Mouse (Mus musculus) layer of hippocampus, adult 9-11 months (tissue): ENCODE measurements around the gene Herc1.
"Not testable (repeated sequence)": the region's sequence is repeated elsewhere in the genome, so short reads cannot be mapped to it uniquely, and the experiment has no call there.

ENCODE experiments used
- DNase-seq: peaks from one replicate; pipeline ENCODE4 v3.0.0; 2022

Gene Herc1

DNA sequence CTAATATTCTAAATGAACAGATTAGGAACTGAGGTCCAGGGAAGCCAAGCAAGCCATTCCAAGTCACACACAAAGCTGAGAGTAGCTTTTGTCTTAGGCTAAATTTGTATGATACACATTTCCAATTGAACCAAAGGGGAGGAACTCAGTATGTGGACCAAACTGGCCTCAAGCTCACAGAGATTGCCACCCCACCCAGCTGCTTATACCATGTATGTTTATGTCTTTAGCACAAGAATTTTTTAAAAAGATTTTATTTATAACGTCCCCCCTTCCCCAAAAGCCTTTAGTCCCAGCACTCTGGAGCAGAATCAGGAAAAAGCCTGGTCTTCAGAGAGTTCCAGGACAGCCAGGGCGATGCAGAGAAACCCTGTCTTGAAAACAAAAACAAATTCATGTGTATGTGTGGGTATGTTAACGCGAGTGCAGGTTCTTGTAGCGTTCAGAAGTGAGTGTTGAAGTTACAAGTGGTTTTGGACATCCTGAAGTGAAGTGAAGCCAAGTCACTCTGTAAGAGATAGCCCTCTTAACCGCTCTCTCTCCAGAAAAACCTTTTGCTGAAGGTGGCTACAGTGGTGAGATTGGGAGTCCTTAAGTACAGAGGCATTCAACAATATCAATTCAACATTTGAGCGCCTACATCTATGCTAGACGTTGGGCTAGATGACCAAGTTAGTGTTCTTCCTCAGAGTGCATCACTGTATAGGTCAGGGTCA lies 948 bp upstream of the Herc1 start:
- DNase-seq: no peak

DNA sequence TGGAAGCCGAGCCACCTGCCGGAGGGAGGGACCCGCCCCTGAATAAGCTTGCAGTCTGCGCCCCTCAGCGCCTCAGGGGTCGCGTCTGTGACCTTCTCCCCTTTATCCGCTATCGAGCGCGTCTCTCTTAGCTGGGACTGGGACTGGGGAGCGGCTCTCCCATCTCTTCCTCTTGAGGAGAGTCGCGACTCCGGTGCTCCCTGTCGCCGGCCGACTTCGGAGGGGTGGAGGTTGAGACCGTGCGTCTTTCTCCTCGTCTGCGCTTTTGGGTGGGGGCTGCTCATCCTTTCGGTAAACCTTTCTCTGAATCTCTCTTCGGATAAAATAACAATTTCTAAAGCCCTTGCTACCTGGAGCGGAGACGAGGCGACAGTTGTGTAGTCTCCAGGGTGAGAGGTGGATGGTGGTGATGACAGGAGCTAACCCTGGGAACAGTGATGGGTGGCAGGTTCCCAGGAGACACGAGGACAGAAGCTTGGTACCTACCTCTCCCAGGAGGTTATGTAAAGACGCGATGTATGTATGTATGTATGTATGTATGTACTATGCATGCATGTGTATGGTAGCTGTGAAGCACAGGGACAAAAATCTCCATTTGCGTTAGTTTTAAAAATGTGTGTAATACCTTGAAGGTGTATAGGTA lies 659 bp downstream of the Herc1 start:
- no peak for DNase-seq

DNA sequence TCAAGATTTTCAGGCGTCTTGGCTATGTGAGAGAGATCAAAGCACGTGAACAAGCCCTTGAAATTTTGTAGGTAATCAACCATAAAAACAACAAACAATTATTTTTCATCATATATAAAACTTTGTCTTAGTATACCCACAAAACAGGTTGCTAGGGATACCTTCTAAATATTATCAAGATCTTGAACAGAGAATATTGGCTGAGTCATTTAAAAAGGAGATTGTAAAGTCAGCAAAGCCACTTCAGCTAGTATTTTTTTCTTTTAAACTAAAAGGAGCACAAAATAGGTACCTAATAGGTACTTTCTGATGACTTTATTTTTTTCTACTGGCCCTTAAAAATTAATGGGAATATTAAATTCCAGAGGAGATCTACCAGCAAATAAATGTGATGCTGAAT lies 2.5 kb downstream of the Herc1 start:
- no peak for DNase-seq

DNA sequence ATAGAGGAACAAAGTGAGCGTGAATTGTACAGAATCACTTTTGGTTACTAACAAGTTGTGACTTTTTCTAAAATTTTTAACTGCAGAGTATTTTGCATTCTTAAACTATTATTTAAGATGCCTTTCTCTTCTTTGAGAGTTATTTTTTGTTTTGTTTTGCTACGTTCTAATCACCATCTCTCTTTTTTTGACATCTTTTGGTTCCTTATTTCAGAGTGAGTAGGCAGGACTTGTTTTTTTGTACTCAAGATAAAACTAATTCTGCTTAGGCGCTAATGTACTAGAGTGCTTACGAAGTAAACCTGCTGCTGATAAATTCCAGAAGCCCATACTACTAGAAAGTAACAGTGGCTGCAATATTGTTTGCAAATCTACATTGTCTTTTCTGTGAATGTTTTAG lies 8.9 kb downstream of the Herc1 start:
- DNase-seq: no peak

DNA sequence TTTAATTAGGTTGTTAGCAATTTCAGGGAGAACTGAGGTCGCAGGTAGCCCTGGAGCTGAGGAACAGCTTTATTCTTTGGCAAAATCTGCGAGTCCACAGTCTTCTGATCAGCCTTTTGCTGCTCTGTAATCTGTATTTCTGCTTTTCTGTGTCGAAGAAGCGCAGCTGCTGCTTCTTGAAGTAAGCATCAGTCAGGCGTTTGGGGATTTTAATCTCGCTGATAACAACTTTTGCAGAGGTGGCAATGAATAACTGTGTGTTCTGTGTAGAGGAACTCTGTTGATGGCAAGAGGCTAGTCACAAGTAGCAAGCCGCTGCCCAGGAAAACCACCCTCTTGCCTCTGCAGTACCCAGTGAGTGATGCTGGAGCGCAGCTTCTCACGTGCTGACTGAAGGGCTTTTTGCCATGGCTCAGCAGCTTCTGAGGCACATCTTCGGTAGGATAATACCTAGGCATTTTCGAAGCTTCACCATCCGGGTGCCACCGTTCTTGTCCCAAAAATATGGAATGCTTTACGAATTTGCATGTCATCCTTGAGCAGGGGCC lies 10.0 kb downstream of the Herc1 start:
- peak; percentile 20 for DNase-seq

DNA sequence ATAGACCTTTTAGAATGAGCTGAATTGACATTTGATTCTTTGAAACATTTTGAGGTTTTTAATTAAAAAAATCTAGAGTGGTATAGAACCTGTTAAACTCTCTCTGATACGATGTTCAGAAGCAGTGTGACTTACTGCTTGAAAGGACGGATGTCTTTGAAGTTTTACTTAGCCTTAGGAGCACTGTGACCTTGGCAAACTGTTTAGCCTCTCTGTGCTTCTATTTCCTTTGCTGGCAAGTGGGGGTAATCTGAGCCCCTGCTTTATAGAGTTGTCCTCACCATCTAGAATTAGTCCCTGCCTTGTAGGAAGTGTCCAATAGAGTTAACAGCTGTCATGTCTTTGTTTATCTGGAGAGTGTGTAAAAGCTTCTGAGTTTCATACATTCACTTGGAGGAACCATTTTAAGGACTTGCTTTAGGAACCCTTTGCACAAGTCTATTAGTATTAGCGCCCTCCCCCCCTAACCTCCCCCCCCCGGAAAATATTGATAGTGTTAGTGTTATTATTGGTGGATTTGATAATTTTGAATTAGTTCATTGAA lies 18.7 kb downstream of the Herc1 start:
- no peak for DNase-seq

DNA sequence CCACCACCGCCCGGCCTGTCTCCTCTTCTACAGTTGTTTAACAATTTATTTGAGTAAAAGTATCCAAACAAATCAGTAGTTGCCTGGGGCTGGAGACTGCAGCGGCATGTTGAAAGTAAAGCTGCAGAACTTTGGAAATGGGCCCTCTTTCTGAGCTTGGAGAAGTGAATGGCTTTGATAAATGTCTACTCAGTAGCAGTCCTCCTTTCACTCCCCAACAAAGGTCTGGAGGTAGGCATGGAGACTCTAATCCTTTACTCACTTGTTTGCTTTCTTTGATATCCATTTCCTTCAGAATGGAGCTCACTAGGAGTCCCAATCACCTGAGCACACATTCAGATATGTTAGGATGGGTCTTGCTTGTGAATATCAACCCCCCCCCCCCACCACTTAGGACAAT lies 20.1 kb downstream of the Herc1 start:
- no peak for DNase-seq

DNA sequence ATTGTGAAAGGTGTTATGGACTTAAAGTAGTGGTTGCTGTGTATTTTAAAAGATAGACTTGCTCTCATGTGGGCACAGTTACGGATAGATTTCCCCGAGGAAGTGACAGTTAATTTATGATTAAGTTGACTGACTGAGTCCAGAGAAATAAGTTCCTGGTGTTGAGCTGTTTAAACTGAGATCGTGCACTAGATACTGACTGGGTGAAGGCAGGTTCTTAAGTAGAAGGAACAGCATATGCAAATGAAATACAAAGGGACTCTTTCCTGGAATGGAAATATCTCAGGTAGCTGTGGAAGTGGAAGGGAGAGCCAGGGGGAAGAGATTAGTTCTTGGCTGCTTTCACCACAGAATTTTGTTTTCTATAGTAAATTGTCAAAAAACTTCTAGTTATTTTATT lies 20.6 kb downstream of the Herc1 start:
- DNase-seq: no peak

DNA sequence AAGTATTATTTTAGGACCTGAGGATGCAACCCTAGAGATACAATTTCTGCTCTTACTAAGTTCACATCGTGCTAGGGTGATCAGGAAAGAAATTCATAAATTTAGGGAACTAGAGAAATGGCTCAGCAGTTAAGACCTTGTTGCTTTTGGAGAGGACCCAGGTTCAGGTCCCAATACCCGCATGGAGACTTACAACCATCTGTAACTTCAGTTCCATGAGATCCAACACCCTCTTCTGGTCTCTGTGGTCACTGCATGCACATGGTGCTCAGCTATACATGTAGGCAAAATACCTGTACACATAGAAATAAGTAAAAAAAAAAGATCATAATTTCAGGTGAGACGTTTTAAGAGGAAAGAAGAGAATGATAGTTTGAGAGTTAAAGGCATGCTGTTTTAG lies 23.2 kb downstream of the Herc1 start:
- DNase-seq: no peak

DNA sequence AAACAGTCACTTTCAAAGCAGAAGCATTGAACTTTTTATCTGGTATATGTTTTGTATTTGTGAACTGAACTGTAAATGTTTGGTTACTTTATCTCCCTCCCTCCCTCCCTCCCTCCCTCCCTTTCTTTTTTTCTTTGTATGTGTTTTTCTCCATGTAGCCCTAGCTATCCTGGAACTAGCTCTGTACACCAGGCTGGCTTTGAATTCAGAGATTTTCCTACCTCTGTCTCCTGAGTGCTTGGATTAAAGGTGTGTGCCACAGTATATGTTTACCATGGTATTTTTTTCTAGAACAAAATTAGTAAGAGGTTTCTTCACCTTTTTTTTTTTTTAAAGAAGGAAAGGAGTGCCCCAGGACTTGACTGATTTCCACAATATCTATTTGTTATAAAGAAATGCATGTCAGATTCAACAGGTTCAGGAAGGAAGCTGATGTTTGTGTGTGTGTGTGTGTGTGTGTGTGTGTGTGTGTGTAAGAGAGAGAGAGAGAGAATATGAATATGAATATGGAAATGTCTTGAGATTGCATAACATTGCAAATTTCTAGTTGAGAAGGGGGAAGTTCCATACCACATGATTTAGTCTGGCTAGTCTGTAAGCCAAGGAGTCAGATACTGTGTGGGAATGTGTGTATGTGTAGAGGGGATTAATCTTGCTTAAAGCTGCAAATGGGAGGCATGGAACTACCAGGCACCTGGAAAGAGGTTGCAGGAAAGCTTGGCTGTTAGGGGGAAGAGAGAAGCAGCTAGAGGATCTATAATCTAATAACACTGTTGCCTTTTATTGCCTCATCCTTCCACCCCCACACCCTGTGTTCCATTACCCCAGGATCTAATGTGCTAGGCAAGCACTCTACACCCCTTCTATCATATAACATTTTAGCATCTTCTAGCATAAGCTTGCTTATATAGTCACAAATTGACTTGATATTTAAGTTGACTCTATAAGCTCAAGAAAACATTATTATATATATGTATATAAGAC lies 24.5 kb downstream of the Herc1 start:
- no peak for DNase-seq

DNA sequence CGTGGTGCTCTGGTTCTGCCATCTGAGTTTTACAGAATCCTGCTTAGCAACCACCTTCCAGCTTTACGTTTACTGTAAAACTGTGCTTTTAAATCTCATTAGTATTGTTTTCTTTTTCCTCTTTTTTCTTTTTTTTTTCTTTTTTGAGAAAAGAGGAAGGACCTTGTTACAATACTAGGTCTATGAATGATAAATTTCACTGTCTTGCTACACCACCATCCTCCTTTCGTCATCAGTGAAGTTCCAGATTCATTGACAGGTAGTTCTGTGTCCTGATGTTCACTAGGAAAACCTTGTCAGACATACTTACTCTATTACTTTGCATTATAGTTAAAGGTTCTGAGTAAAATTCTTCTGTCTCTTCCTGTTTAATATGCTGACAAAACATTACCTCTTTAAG lies 33.2 kb downstream of the Herc1 start:
- no peak for DNase-seq

DNA sequence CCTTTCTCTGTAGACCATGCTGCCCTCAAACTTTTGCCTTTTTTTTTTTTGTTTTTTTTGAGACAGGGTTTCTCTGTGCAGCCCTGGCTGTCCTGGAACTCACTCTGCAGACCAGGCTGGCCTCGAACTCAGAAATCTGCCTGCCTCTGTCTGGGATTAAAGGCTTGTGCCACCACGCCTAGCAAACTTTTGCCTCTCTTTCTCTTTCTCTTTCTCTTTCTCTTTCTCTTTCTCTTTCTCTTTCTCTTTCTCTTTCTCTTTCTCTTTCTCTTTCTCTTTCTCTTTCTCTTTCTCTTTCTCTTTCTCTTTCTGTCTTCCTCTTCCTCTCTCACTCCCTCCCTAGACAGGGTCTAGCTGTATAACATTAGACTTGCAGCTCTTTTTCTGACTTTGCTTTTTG lies 40.1 kb downstream of the Herc1 start:
- not testable (repeated sequence) for DNase-seq

DNA sequence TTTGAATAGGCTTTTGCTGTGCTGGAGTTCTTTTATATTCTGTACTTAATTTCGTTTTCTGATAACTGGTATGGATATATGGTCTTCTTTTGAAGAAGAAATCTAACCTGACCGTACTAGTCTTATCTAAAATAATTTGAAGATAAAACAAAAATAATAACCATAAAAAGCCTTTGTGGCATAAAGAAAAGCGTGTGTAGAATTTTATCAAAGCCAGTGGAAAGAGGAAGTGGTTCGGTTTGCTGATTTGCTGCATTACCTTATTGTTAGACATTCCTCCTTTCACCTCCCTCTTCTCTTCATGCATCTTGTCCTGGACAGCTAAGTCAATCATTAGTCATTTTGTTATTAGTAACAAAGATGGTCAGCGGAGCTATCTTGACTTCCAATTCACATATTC lies 43.1 kb downstream of the Herc1 start:
- no peak for DNase-seq

DNA sequence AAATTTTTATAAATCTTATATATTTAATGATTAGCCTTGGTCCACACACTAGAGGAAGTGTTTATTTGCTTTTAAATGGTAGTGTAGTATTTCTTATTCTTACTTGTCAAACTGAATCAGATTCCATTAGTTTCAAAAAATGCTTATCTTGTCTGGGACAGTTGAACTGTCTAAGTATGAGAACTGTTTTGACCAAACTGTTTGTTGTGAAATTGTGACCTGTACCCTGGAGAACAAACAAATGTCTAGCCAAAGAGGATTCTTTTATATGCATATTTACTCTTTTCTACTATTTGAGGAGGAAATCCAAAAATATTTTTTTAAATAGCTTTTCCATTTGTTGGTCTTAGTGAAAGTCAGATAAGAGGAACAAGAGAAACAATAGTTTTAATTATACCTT lies 73.2 kb downstream of the Herc1 start:
- no peak for DNase-seq

DNA sequence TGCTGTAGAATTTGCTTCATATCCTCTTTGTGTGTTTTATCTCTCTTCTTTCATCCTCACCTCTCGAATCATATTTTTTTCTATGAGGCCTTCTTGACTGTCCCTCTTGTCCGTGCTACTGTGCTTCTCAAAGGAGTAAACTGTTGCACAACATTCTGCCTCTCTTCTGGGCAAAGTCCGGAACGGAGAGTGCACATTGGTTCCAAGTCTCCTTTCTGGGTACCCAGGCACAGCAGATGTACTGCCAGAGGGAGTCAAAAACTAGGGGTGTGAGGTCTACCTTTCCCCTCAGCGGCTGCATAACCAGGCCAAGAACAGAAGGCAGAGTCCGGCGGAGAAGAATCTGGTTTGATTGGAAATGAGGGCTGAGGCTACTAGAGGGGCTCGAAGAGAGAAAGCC lies 89.8 kb downstream of the Herc1 start:
- no peak for DNase-seq

DNA sequence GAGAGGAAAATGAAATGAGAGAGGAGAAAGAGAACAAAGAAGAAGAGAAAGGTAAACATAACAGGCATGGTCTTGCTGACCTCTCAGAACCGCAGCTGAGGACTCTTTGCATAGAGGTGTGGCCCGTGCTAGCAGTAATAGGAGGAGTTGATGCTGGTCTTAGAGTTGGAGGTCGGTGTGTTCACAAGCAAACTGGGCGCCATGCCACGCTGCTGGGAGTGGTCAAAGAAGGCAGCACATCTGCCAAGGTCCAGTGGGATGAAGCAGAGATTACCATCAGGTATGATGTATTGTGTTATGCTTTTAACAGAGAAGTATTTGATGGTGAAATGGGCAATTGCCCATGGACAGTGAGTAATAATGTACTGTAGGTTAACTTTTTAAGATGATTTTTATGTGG lies 98.0 kb downstream of the Herc1 start:
- no peak for DNase-seq

DNA sequence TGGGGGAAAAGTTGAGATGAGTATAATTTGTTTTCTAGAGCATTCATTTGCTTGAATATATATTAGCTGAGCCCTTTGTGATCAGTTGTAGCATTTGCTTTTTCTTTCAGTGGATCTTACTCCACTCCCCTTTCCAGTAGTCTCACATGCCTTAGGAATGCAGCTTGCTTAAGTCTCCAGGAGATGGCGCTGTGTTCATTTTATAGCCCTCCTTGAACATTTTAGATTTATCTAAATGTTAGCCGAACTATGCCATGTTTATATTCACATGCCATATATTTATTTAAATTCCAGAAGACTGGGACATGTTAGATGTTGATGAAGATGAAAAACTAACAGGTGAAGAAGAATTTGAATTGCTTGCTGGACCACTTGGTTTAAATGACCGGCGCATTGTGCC lies 114.8 kb downstream of the Herc1 start:
- DNase-seq: no peak

DNA sequence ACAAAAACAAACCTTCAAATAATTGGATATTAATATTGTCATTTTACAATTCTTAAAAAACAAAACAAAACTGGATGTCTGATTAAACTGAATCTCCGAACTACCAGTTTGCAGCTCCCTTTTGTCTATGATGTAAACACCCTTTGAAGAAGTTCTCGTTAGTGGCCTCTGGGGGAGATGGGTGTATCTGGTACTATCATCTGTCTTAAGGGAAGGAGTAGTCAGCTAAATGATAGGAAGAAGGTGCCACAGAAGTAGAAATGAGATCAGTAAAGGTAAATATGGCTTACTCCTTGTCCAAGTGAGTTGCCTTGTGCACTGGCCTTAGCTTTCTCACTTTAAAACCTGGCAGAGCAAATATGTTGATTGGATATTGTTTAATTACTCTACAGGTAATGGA lies 127.5 kb downstream of the Herc1 start:
- no peak for DNase-seq

DNA sequence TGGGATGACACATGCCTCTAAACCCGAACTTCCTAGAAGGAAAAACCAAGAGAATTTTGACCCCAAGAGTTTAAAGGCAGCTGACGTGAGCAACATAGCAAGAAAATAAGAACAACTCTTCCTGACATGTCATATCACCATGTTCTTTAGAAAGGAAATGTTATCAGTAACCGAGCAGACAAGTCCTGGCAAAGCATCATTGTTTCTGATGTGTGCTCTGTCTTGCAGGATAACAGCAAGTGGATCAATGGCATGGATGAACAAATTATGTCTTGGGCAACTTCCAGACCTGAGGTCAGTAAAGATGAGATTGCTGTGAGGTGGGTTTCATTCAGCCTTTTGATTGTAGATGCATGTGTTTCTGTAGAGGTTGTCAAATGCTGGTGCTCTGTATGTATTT lies 133.2 kb downstream of the Herc1 start:
- no peak for DNase-seq

DNA sequence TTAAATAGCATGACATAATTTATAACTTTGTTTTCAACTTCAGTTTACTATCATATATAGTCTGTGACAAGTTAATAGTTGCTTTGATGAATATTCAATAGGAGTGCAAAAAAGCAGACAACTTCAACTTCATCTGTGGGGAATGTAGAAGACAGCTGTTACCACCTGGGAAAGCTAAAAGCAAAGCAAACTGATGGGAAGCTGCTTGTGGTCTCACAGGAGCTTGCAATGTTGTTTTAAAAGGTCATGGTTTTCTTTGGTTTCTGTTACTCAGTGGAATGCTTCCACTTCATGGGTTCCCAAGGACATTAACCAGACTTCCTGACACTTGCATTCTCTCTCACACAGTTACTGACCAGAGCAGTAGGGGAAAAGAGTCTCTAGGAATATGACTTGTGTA lies 138.5 kb downstream of the Herc1 start:
- no peak for DNase-seq

DNA sequence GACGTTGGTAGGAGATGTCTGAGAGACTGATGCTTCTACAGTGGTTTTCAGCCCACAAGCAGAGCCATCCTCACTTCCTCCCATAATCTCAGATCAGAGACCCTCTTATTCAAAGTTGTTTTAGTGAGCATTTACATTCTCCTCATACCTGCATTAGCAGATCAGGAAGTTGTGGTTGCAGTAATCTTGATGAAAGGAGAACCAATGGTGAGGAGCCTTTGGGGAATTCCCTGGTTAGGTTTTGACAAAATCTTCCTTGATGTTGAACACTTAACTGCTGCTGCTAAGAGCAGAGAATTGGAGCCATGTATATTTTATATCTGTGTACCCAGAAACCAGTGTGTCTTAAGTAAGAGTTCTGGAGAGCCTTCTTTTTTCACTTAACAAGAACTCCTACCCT lies 142.1 kb downstream of the Herc1 start:
- no peak for DNase-seq

DNA sequence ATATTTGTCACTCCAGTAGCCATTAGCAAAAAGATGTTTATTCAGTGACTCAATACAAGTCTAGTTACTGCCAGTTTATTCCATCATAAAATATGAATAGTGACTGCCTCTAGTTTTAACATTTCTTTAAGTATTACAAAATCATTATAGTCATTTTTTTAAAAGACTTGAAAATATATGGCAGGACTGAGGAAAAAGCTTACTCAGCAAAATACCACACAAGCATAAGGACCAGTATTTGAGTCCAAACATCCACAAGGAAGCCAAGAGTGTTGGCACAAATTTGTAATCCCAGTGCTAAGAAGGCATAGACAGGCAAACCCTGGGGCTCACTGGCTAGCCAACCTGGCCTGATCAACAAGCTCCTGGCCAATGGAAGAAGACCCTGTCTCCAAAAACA lies 143.7 kb downstream of the Herc1 start:
- no peak for DNase-seq

DNA sequence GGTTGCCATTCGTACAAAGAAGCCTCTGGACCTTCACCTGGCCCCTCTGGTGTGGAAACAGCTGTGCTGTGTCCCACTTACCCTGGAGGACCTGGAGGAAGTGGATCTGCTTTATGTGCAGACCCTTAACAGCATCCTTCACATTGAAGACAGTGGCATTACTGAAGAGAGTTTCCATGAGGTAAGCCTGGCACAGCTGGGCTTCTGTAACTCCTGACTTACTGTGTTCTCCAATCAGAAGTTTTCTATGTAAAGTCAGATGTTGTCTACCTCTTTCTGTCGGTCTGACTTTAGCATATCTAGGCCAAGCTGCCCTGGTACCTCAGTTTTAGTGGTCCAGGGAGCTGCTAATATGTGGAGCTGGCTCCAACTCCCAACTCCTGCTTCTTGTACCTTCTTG lies 151.0 kb downstream of the Herc1 start:
- DNase-seq: no peak
